Mouse (Mus musculus): ENCODE data around the gene Ube2v1. TPM values are rescaled to one million over a fixed set of nuclear protein-coding genes. Genes with fewer than 3 reads are reported as not detected.

Ube2v1 gene
- polyA plus RNA-seq, 1 experiment from 2014 or later = 332 TPM

DNA sequence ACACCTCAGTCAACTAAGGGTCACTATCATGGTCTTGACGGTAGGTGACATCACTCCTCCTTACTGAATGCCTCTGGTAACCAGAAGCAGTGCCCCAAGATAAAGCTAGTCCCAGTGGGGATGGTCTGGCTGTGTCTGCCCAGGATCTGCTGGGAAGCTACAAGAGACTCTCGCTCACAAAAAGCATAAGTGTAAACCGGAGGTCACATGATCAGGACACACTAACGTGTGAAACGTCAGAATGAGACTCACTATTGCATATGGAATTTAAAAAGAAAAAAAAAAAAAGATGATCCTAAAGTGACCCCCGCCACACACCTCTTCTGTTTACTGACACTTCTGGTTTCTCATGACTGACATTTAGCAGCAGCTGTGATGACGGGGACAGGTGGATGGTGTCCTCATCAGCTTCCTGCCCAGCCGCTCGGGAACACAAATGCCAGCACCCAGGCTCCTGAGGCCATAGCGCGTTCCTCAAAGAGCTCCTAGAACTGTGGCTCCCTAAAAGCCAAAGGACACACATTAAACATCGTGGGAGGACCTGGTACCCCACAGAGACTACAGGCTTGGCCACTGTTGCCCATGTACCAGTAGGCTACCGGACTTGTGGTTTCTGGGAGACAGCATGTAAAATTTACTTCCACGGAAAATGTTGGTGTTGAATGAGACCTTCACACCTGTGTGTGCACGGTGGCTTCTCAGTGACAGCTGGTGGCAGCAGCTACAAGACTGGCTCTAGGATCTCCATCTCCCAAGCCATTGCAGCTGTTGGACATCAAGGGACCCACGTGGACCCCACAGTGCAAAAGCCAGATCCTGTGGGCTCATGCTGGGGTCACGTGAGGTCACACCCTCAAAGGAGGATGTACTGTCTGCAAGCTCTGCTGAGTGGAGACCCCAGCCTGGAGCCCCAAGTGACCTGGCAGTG, 25.8 kb downstream of the Ube2v1 start:
- Histone ChIP-seq H3K36me3 (peaks cover 36% of the 10 kb centered on the region), H3K27ac (peak overlapping the region; percentile 42; the same call in 1 of the 2 replicates), H3K4me1 (peaks cover 43% of the 10 kb centered on the region), H3K9me3 (no peaks in the 10 kb centered on the region), H3K27me3 (ENCODE audit: insufficient read depth, poor library complexity, severe bottlenecking) (peaks cover 23% of the 10 kb centered on the region; the same call in 1 of the 2 replicates), H3K4me3 (no peak overlapping the region)
- DNase-seq (ENCODE audit: low spot score) = no peak
- WGBS = 67% methylated on average over 17 of the region's 17 CpGs

DNA sequence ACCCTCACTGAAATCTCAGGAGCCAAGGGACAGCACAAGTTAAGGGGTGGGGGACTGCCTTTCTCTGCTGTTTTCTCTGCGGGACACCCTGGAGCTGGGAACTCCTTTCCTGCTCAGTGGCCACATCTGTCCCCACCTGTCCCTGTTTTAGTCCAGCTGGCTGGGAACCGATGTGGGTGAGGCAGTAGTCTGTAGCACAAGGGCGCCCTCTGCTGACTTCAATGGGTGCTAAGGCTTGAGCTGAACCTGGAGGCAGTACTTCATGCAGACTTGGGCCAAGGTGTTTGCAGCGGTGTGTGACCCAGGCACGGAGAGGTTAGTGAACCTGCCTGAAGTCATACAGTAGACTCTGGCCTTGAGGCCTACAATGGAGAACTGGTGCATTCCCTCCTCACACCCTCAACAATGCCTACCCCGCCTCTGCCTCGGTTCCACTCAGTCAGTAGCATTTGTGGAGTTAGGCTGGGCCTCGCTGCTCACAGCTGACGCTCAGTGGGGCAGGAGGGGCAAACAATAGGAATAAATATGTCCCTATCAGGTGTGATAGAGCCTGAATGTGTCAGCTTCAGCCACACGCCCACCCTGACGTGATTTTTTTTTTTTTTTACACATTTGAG, 26.6 kb downstream of the Ube2v1 start:
- Histone ChIP-seq H3K4me1 (peaks cover 50% of the 10 kb centered on the region), H3K27me3 (ENCODE audit: insufficient read depth, poor library complexity, severe bottlenecking) (peaks cover 31% of the 10 kb centered on the region; the same call in 1 of the 2 replicates), H3K27ac (peak overlapping the region; percentile 30; the same call in 1 of the 2 replicates), H3K9me3 (no peaks in the 10 kb centered on the region), H3K4me3 (no peak overlapping the region), H3K36me3 (peaks cover 30% of the 10 kb centered on the region)
- 21% methylated on average over 11 of the region's 11 CpGs for WGBS
- DNase-seq (ENCODE audit: low spot score) = peak; percentile 94

DNA sequence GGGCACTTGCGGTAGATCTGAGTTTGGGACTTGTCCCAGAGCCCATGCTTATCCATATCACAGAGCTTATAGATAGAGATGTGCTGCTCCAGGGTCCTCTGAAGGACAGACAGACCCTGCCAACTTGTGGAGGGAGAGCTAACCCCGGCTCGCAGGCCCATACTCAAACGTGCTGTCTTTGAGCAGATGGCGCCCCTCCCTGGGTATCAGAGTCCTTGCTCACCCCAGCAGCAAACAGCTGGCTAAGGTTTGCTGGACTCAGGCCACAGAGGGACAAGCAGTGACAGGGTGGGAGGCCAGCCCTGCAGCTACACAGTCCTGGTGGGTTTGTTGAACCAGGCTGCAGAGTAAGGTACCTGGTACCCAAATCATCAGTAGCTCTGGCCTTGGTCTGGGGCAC, 28.9 kb downstream of the Ube2v1 start:
- DNase-seq (ENCODE audit: low spot score) = no peak
- Histone ChIP-seq H3K4me1 (peaks cover 47% of the 10 kb centered on the region), H3K36me3 (peaks cover 17% of the 10 kb centered on the region), H3K27me3 (ENCODE audit: insufficient read depth, poor library complexity, severe bottlenecking) (peaks cover 40% of the 10 kb centered on the region; the same call in 1 of the 2 replicates), H3K27ac (0 out of 2 replicates have a peak overlapping the region, but pooled peaks have one; percentile 23), H3K9me3 (no peaks in the 10 kb centered on the region), H3K4me3 (no peak overlapping the region)
- WGBS = 27% methylated on average over 5 of the region's 5 CpGs

DNA sequence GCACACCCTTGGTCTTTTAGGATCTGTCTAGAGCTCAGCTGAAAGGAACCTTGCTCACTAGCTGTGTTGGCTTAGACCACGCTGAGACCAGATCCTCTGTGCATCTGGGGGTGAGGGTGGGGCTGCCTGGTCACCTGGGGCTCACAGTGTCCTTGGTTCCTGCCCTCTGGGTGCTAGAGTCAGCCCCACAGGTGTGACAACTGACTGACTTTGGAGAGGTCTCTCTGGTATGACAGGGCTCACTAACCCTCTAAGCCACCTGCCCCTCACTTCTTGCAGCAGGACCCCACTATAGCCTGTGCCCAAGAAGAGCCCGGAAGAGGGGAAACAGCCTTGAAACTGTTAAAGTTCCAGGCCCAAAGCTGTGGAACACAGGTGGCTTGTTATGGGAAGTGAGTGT, 29.5 kb downstream of the Ube2v1 start:
- H3K4me1 ChIP-seq = peaks cover 49% of the 10 kb centered on the region
- peaks cover 42% of the 10 kb centered on the region; the same call in 1 of the 2 replicates for H3K27me3 ChIP-seq (ENCODE audit: insufficient read depth, poor library complexity, severe bottlenecking)
- H3K9me3 ChIP-seq = no peaks in the 10 kb centered on the region
- no peak overlapping the region for H3K27ac ChIP-seq
- no peak for DNase-seq (ENCODE audit: low spot score)
- H3K4me3 ChIP-seq = no peak overlapping the region
- WGBS = 89% methylated on average over 2 of the region's 2 CpGs
- H3K36me3 ChIP-seq = peaks cover 14% of the 10 kb centered on the region

DNA sequence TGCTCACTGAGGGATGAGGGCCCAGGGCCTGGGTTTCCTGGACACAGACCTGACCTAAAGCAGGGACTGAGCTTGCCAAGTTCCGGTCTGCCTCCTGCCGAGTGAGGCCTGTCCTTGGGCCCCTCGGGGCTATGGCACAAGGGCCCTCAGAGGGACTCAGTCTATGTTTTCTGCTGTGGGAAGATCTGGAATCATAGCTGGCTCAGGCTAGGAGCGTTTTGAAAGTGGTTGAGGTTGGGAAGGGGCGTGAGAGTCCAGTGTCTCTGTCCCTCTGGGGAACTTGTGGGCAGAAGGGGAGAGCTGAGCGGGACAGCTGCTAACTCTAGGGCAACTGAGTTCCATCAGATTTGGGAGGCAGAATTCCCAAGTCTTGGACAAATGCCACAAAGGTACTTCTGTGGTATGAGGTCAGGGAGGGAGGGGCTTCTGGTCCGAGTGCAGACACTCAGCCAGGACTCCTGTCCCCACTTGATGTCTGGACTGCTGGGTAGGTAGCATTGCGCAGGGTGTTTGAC, 31.4 kb downstream of the Ube2v1 start:
- Histone ChIP-seq H3K36me3 (no peaks in the 10 kb centered on the region), H3K4me3 (no peak overlapping the region), H3K27me3 (ENCODE audit: insufficient read depth, poor library complexity, severe bottlenecking) (peaks cover 42% of the 10 kb centered on the region; the same call in 1 of the 2 replicates), H3K4me1 (peaks cover 51% of the 10 kb centered on the region), H3K27ac (peak overlapping the region; percentile 63; the same call in 1 of the 2 replicates), H3K9me3 (no peaks in the 10 kb centered on the region)
- no peak for DNase-seq (ENCODE audit: low spot score)
- 61% methylated on average over 8 of the region's 8 CpGs for WGBS

DNA sequence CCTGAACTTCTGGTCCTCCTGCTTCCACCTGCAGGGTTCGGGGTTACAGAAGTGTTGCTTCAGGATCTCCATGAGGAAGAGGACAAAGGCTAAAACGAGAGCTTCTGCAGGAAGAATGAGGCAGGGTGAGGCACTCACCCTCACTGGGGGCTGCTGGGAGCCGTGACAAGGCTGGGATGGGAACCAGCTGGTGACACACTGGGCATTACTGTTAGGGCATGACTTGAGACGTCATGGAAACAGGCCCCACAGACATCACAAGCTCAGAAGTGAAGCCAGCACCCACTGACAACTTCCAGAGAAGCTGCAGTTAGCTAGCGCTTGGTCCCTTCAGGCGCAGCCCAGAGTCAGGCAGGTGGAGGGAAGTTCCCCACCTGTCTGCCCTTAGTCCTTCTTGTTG, 32.0 kb downstream of the Ube2v1 start:
- H3K27me3 ChIP-seq (ENCODE audit: insufficient read depth, poor library complexity, severe bottlenecking) = peaks cover 42% of the 10 kb centered on the region; the same call in 1 of the 2 replicates
- H3K9me3 ChIP-seq = no peaks in the 10 kb centered on the region
- no peak for DNase-seq (ENCODE audit: low spot score)
- WGBS = 72% methylated on average over 6 of the region's 6 CpGs
- no peak overlapping the region for H3K4me3 ChIP-seq
- H3K4me1 ChIP-seq = peaks cover 51% of the 10 kb centered on the region
- H3K27ac ChIP-seq = 0 out of 2 replicates have a peak overlapping the region, but pooled peaks have one; percentile 63
- H3K36me3 ChIP-seq = no peaks in the 10 kb centered on the region

DNA sequence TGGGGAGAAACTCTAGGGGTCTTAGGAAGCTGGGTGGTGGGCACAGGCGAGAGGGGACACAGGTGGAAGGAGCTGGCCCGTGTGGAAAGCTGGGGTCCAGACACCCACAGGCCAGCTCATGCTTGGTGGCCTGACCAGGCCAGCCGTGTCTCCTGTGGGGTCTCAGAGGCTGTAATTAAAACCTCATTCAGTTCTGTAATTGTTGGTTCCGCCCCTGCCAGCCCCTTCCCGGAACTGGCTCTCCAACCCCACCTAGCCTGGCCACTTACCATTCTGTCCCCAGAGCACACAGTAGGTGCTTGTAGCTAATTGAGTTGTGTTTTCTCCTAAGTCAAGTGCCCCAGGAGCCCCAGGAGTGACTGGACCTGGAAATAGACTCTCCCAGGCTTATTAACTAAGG, 32.7 kb downstream of the Ube2v1 start:
- 78% methylated on average over 5 of the region's 5 CpGs for WGBS
- Histone ChIP-seq H3K4me3 (no peak overlapping the region), H3K4me1 (peaks cover 53% of the 10 kb centered on the region), H3K27me3 (ENCODE audit: insufficient read depth, poor library complexity, severe bottlenecking) (peaks cover 42% of the 10 kb centered on the region), H3K9me3 (no peaks in the 10 kb centered on the region), H3K27ac (peak overlapping the region; percentile 38; the same call in 1 of the 2 replicates), H3K36me3 (no peaks in the 10 kb centered on the region)
- no peak for DNase-seq (ENCODE audit: low spot score)

DNA sequence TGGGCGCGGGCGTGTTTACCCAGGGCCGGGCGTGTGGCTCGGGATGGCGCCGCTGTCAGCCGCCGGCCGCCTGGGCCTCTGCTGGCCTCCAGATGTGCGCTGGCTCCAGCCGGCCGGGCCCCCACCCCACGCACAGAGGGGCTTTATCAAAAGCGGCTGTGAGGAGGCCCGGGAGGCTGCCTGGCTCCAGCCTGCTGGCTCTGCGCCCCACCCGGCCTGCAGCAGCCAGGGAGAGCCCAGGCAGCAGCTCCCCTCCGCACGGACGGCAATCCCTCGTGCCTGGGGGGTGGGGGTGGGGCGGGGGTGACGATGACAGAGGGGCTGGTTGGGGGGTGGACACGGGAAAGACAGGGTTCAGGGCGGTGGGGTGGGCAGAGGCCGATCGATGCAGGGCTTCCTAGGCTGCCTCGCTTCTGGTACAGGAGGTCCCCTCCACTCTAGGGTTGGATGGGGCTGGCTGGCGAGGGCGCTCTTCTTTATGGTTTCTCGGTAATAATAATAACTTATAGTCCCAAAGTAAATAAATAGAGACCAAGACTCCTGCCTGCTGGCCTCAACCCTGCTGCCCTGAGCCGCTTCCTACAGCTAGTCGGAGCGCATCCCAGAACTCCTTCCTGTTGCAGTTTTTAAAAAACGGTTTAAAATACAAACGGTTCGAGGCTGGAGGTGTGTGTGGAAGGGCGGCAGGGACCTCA, 34.3 kb downstream of the Ube2v1 start:
- peak overlapping the region; percentile 50 for H3K4me3 ChIP-seq
- H3K4me1 ChIP-seq = peaks cover 62% of the 10 kb centered on the region
- peak overlapping the region; percentile 85 for H3K27ac ChIP-seq
- H3K9me3 ChIP-seq = no peaks in the 10 kb centered on the region
- WGBS = 21% methylated on average over 40 of the region's 40 CpGs
- DNase-seq (ENCODE audit: low spot score) = peak; percentile 87
- no peaks in the 10 kb centered on the region for H3K36me3 ChIP-seq
- peaks cover 31% of the 10 kb centered on the region for H3K27me3 ChIP-seq (ENCODE audit: insufficient read depth, poor library complexity, severe bottlenecking)

DNA sequence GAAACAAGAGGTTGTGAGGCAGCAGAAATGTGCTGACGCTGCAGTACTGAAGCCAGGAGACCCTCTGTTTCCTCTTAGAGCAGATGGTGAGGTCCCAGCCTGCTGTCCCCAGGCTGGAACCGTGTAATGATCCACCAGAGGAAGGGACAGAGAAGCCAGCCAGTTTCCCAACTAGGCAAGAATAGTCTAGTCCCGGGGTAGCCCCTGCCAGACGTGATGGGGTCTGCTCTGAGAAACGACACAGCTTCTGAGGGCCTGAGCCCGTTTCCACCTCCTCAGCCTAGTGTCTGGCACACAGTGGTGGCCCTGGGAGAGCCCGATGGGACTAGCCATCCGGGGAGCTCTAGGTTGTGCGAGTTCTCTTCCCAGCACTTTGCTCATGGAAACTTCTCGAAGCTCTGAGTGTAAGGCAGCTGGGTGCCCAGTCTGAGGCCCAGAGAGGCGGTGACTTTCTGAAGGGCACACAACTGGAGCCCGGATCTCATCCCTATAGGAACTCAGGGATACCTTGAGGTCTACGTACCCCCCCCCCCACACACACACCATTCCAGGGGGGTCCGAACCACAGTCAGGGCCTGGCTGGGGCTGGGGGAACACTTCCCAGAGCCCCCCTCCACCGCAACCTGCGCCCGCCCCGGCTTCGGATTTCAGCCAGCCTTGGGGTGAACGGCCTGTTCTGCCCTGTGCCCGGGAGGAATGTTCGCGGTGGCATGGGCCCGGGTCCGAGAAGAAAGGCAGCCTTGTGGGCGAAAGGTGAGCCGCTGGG, 35.0 kb downstream of the Ube2v1 start:
- Histone ChIP-seq H3K4me1 (peaks cover 62% of the 10 kb centered on the region), H3K4me3 (peak overlapping the region; percentile 50), H3K27me3 (ENCODE audit: insufficient read depth, poor library complexity, severe bottlenecking) (peaks cover 24% of the 10 kb centered on the region), H3K36me3 (no peaks in the 10 kb centered on the region), H3K27ac (peak overlapping the region; percentile 85), H3K9me3 (no peaks in the 10 kb centered on the region)
- no peak for DNase-seq (ENCODE audit: low spot score)
- WGBS = 24% methylated on average over 27 of the region's 27 CpGs

DNA sequence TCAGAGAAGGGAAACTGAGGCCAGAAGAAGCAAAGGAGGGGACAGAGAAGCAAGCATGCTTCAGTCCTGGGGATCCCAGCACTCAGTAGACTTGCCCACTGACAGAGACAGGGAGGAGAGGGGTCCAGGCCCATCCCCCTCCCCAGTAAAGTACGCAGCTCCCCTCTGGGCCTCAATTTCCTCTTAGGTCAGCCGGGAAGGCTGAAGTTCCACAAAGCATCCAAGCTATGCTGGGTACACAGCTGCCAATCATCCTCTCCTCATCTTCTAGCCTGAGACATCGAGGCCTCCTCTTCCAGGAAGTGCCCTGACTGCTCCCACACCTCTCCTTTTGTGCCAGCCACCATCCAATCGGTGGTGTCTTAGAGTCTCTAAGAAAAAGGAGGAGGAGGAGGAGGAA, 35.6 kb downstream of the Ube2v1 start:
- H3K9me3 ChIP-seq = no peaks in the 10 kb centered on the region
- peaks cover 62% of the 10 kb centered on the region for H3K4me1 ChIP-seq
- WGBS = 28% methylated on average over 4 of the region's 4 CpGs
- peak overlapping the region; percentile 85 for H3K27ac ChIP-seq
- H3K36me3 ChIP-seq = no peaks in the 10 kb centered on the region
- no peak for DNase-seq (ENCODE audit: low spot score)
- H3K4me3 ChIP-seq = no peak overlapping the region
- peaks cover 21% of the 10 kb centered on the region for H3K27me3 ChIP-seq (ENCODE audit: insufficient read depth, poor library complexity, severe bottlenecking)

DNA sequence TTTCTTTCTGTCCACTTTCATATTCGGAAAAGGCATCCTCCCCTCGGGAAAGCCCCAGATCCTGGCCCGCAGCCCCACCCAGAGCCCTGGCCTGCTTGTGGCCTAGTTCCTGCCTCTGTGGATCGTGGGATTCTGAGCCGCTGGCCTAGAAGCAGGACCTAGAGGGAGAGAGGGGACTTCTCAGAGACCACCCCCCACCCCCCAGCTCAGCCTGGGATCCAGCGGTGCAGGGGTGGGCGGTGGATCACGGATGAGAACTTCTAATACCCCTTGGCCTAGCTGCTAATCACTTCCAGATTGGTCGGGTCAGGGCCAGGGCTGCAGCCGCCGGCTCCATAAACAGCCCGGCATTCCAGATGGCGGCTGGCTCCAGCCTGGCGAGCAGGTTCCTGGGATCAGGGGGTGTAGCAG, 36.1 kb downstream of the Ube2v1 start:
- Histone ChIP-seq H3K4me1 (peaks cover 58% of the 10 kb centered on the region), H3K9me3 (no peaks in the 10 kb centered on the region), H3K27me3 (ENCODE audit: insufficient read depth, poor library complexity, severe bottlenecking) (peaks cover 16% of the 10 kb centered on the region), H3K27ac (peak overlapping the region; percentile 85), H3K36me3 (no peaks in the 10 kb centered on the region), H3K4me3 (no peak overlapping the region)
- no peak for DNase-seq (ENCODE audit: low spot score)
- WGBS = 23% methylated on average over 14 of the region's 14 CpGs

DNA sequence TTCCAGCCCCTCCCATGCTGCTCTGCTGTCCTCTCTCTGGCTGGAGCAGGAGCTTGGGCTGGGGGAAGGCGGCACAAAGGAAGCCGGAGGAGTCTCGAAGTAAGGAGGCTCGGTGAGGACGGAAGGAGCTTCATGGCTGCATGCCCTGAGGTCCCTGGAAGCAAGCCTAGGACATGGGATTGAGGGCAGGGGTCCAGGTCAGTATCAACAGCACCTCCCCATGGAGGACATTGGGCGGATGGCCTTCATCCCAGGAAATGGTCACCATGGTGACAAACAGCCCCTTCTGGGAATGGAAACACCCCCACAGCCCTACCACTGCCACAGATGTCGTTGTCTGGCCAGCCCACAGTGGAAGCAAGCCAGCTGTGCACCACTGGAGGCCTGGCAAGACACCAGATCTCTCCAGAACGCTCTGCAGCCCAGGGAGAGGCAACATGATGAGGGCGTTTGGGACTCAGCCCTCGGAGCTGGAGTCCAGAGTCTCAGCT, 37.4 kb downstream of the Ube2v1 start:
- Histone ChIP-seq H3K27me3 (ENCODE audit: insufficient read depth, poor library complexity, severe bottlenecking) (peaks cover 5% of the 10 kb centered on the region), H3K4me1 (peaks cover 47% of the 10 kb centered on the region), H3K27ac (peak overlapping the region; percentile 77), H3K36me3 (no peaks in the 10 kb centered on the region), H3K4me3 (no peak overlapping the region), H3K9me3 (no peaks in the 10 kb centered on the region)
- no peak for DNase-seq (ENCODE audit: low spot score)
- WGBS = 35% methylated on average over 10 of the region's 10 CpGs

Measured in heart, embryonic 10.5 days (tissue).